Mouse (Mus musculus) liver, adult 2 months (tissue): ENCODE results near the gene Fbxw2.

Experiments used
- CTCF ChIP-seq: fragments of 200-500 bp; IDR thresholded peaks from 2 replicates; pipeline ENCODE4 v1.5.1; 2011; ENCODE audit warnings: low read depth, low read length, control low read depth
- POLR2A ChIP-seq: fragments of 200-500 bp; IDR thresholded peaks from 2 replicates; pipeline ENCODE4 v1.6.1; 2011; ENCODE audit warnings: low read length, control low read depth; ENCODE audit not compliant: insufficient read depth; ENCODE audit errors: extremely low read depth

GRCm38 (mm10) chr2:34783064-34784020, 42.8 kb downstream of the Fbxw2 start:
- TF ChIP-seq CTCF: no peak
- no peak for TF ChIP-seq POLR2A
